Mouse (Mus musculus) fibroblast of lung, adult 2 months (primary cell): ENCODE measurements around the gene Igf2bp2.

ENCODE experiments used
- DNase-seq: peaks from one replicate; pipeline ENCODE4 v3.0.0-alpha.2; 2011; ENCODE audit warnings: low read depth

Igf2bp2 gene

GRCm38 (mm10) chr16:22149076-22149475, 14.0 kb downstream of the Igf2bp2 start:
- DNase-seq = no peak

- no peak for DNase-seq
Observed at GRCm38 (mm10) chr16:22147131-22147530, 16.0 kb downstream of the Igf2bp2 start.

GRCm38 (mm10) chr16:22146071-22146470, 17.0 kb downstream of the Igf2bp2 start:
- no peak for DNase-seq

GRCm38 (mm10) chr16:22144490-22144889, 18.6 kb downstream of the Igf2bp2 start:
- peak; percentile 46 for DNase-seq

- DNase-seq = no peak
Observed at GRCm38 (mm10) chr16:22140861-22141260, 22.2 kb downstream of the Igf2bp2 start.

- DNase-seq = no peak
Observed at GRCm38 (mm10) chr16:22139821-22140220, 23.3 kb downstream of the Igf2bp2 start.

- no peak for DNase-seq
Observed at GRCm38 (mm10) chr16:22136198-22136597, 26.9 kb downstream of the Igf2bp2 start.

GRCm38 (mm10) chr16:22131321-22131720, 31.8 kb downstream of the Igf2bp2 start:
- DNase-seq = no peak

GRCm38 (mm10) chr16:22129511-22129910, 33.6 kb downstream of the Igf2bp2 start:
- DNase-seq = no peak

GRCm38 (mm10) chr16:22128595-22128994, 34.5 kb downstream of the Igf2bp2 start:
- no peak for DNase-seq

GRCm38 (mm10) chr16:22127806-22128205, 35.3 kb downstream of the Igf2bp2 start:
- no peak for DNase-seq

GRCm38 (mm10) chr16:22126936-22127335, 36.2 kb downstream of the Igf2bp2 start:
- no peak for DNase-seq

GRCm38 (mm10) chr16:22124325-22124918, 38.7 kb downstream of the Igf2bp2 start:
- no peak for DNase-seq

- no peak for DNase-seq
Observed at GRCm38 (mm10) chr16:22123658-22124057, 39.4 kb downstream of the Igf2bp2 start.

GRCm38 (mm10) chr16:22121109-22121508, 42.0 kb downstream of the Igf2bp2 start:
- DNase-seq = no peak

- no peak for DNase-seq
Observed at GRCm38 (mm10) chr16:22119524-22119923, 43.6 kb downstream of the Igf2bp2 start.

GRCm38 (mm10) chr16:22118716-22119501, 44.2 kb downstream of the Igf2bp2 start:
- DNase-seq = no peak

GRCm38 (mm10) chr16:22118151-22118550, 44.9 kb downstream of the Igf2bp2 start:
- DNase-seq = no peak

- DNase-seq = no peak
Observed at GRCm38 (mm10) chr16:22116748-22117147, 46.4 kb downstream of the Igf2bp2 start.

- no peak for DNase-seq
Observed at GRCm38 (mm10) chr16:22116058-22116457, 47.0 kb downstream of the Igf2bp2 start.

- no peak for DNase-seq
Observed at GRCm38 (mm10) chr16:22110036-22110435, 53.1 kb downstream of the Igf2bp2 start.

- DNase-seq = no peak
Observed at GRCm38 (mm10) chr16:22109159-22109558, 53.9 kb downstream of the Igf2bp2 start.

GRCm38 (mm10) chr16:22107897-22108516, 55.1 kb downstream of the Igf2bp2 start:
- peak; percentile 79 for DNase-seq
